Mouse (Mus musculus): ENCODE data around the gene Sec16b.

Gene Sec16b

GRCm38 (mm10) chr1:157513559-157513958, 7.0 kb downstream of the Sec16b start:
- no peak for DNase-seq (ENCODE audit: low read depth)

GRCm38 (mm10) chr1:157514298-157514697, 7.8 kb downstream of the Sec16b start:
- DNase-seq (ENCODE audit: low read depth), result peak; percentile 9

GRCm38 (mm10) chr1:157516838-157517808, 10.6 kb downstream of the Sec16b start:
- no peak for DNase-seq (ENCODE audit: low read depth)

- DNase-seq (ENCODE audit: low read depth), result no peak
These were observed 11.6 kb downstream of the Sec16b start for GRCm38 (mm10) chr1:157518111-157518523.

- DNase-seq (ENCODE audit: low read depth), result no peak
These were observed 12.9 kb downstream of the Sec16b start for GRCm38 (mm10) chr1:157519396-157519795.

GRCm38 (mm10) chr1:157522322-157522721, 15.8 kb downstream of the Sec16b start:
- no peak for DNase-seq (ENCODE audit: low read depth)

- no peak for DNase-seq (ENCODE audit: low read depth)
These were observed 18.2 kb downstream of the Sec16b start for GRCm38 (mm10) chr1:157524775-157525174.

- DNase-seq (ENCODE audit: low read depth), result no peak
These were observed 19.3 kb downstream of the Sec16b start for GRCm38 (mm10) chr1:157525692-157526354.

GRCm38 (mm10) chr1:157526625-157527024, 20.1 kb downstream of the Sec16b start:
- no peak for DNase-seq (ENCODE audit: low read depth)

GRCm38 (mm10) chr1:157532826-157533460, 26.4 kb downstream of the Sec16b start:
- no peak for DNase-seq (ENCODE audit: low read depth)

- DNase-seq (ENCODE audit: low read depth), result no peak
These were observed 29.0 kb downstream of the Sec16b start for GRCm38 (mm10) chr1:157535571-157535970.

- DNase-seq (ENCODE audit: low read depth), result peak; percentile 21
These were observed 29.9 kb downstream of the Sec16b start for GRCm38 (mm10) chr1:157536471-157536870.

- DNase-seq (ENCODE audit: low read depth), result peak; percentile 24
These were observed 31.1 kb downstream of the Sec16b start for GRCm38 (mm10) chr1:157537636-157538035.

- DNase-seq (ENCODE audit: low read depth), result no peak
These were observed 38.5 kb downstream of the Sec16b start for GRCm38 (mm10) chr1:157545056-157545455.

GRCm38 (mm10) chr1:157547658-157548057, 41.1 kb downstream of the Sec16b start:
- no peak for DNase-seq (ENCODE audit: low read depth)

- DNase-seq (ENCODE audit: low read depth), result no peak
These were observed 43.2 kb downstream of the Sec16b start for GRCm38 (mm10) chr1:157549721-157550120.

- DNase-seq (ENCODE audit: low read depth), result no peak
These were observed 46.4 kb downstream of the Sec16b start for GRCm38 (mm10) chr1:157552749-157553451.

- DNase-seq (ENCODE audit: low read depth), result no peak
These were observed 47.6 kb downstream of the Sec16b start for GRCm38 (mm10) chr1:157554163-157554562.

GRCm38 (mm10) chr1:157554686-157555530, 48.4 kb downstream of the Sec16b start:
- DNase-seq (ENCODE audit: low read depth), result no peak

- DNase-seq (ENCODE audit: low read depth), result no peak
These were observed 49.2 kb downstream of the Sec16b start for GRCm38 (mm10) chr1:157555738-157556137.

- no peak for DNase-seq (ENCODE audit: low read depth)
These were observed 49.9 kb downstream of the Sec16b start for GRCm38 (mm10) chr1:157556439-157556838.

Measured in c-Kit-positive CD71-positive TER-119-negative erythroid progenitor cells, embryonic 14.5 days (primary cell).